Mouse (Mus musculus) liver, embryonic 16.5 days (tissue): Measurements from ENCODE around the gene Eif4e2. TPM values are rescaled to one million over a fixed set of nuclear protein-coding genes. Genes with fewer than 3 reads are reported as not detected.
A peak's percentile ranks its signal among the peaks of the same experiment; 100 is the strongest.

Experiments used
- ATAC-seq: fragments of 200-750 bp; cut with Nextera tagmentation; 2 replicates; pipeline ENCODE4 v1.8.0; 2017; ENCODE audit warnings: low read depth, mild to moderate bottlenecking, moderate number of reproducible peaks, moderate library complexity
- H3K27ac ChIP-seq: fragments of 300-500 bp; sonication (generic); 2 replicates; pipeline ENCODE4 v1.5.1; 2014; ENCODE audit warnings: mild to moderate bottlenecking, low read length
- H3K27me3 ChIP-seq: fragments of 300-500 bp; sonication (generic); 2 replicates; pipeline ENCODE4 v1.6.1; 2014; ENCODE audit warnings: low read depth, low read length, mixed read lengths; ENCODE audit not compliant: control insufficient read depth, insufficient read depth
- H3K36me3 ChIP-seq: fragments of 300-500 bp; sonication (generic); 2 replicates; pipeline ENCODE4 v1.6.1; 2014; ENCODE audit warnings: mild to moderate bottlenecking; ENCODE audit not compliant: control insufficient read depth, insufficient read depth
- H3K4me1 ChIP-seq: fragments of 300-500 bp; sonication (generic); 2 replicates; pipeline ENCODE4 v1.6.1; 2014; ENCODE audit warnings: low read depth, low read length, mixed read lengths; ENCODE audit not compliant: control insufficient read depth
- H3K4me2 ChIP-seq: fragments of 300-500 bp; sonication (generic); 2 replicates; pipeline ENCODE4 v1.6.1; 2014; ENCODE audit warnings: low read depth, low read length, mixed read lengths
- H3K4me3 ChIP-seq: fragments of 300-500 bp; sonication (generic); 2 replicates; pipeline ENCODE4 v1.5.1; 2014; ENCODE audit warnings: low read depth, mild to moderate bottlenecking, low read length
- H3K9ac ChIP-seq: fragments of 300-500 bp; sonication (generic); 2 replicates; pipeline ENCODE4 v1.6.1; 2014; ENCODE audit warnings: low read depth, low read length
- H3K9me3 ChIP-seq: fragments of 300-500 bp; sonication (generic); replicated peaks from 2 replicates; pipeline ENCODE4 v1.6.1; 2016; ENCODE audit warnings: low read length; ENCODE audit not compliant: control insufficient read depth
- WGBS: fragments of 180-500 bp; shearing (Covaris S2); extraction: QIAGEN DNeasy Blood & Tissue Kit; methylation state at CpG from one replicate; pipeline ENCODE4 v1.1.7; 2014; ENCODE audit not compliant: insufficient replicate concordance; 5-methylcytosine and 5-hydroxymethylcytosine counted together
- polyA plus RNA-seq: library from polyadenylated mRNA; unstranded; fragments of >200 nt; fragmentation: Nextera tagmentation; extraction: Ambion mirVana; gene quantifications from 2 replicates; pipeline ENCODE4 v1.2.1, GENCODE M21; 2015

Eif4e2 gene
- polyA plus RNA-seq, 1 experiment from 2014 or later, result 64.2 TPM

DNA sequence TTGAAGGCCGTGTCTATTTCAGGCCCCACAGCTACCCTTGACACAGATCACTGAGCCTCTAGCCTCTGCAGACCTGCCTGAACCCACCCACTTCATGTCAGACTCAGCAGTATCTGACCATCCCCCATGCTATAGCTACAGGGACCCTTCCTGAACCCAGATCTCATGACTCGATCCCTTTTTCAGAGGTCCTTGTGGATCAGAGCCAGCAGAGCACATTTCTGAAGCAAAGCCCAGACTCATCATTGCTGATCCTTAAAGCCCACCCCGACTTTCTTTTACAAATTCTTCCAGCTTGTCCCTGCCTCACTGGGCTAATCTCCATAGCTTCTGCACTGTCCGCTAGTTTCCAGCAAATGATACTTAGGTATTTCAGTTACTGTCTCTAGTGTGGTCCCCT is 60.4 kb downstream of the Eif4e2 start:
- H3K4me1 ChIP-seq, result no peaks in the 10 kb centered on the region

GRCm38 (mm10) chr1:87275151-87275550 is 61.4 kb downstream of the Eif4e2 start:
- Histone ChIP-seq H3K9me3 (no peaks in the 10 kb centered on the region), H3K9ac (no peak overlapping the region), H3K36me3 (no peaks in the 10 kb centered on the region), H3K4me2 (no peak overlapping the region), H3K27me3 (no peaks in the 10 kb centered on the region), H3K27ac (no peak overlapping the region), H3K4me3 (no peak overlapping the region), H3K4me1 (no peaks in the 10 kb centered on the region)
- WGBS, result 81% methylated on average over 12 of the region's 12 CpGs
- ATAC-seq, result no peak

More for the DNA sequence above, 60.4 kb downstream of the Eif4e2 start:
- Histone ChIP-seq H3K36me3 (no peaks in the 10 kb centered on the region), H3K4me2 (no peak overlapping the region), H3K27ac (no peak overlapping the region), H3K9ac (no peak overlapping the region), H3K27me3 (no peaks in the 10 kb centered on the region), H3K4me3 (no peak overlapping the region), H3K9me3 (no peaks in the 10 kb centered on the region)
- no peak for ATAC-seq
- WGBS, result 51% methylated on average over 4 of the region's 4 CpGs

DNA sequence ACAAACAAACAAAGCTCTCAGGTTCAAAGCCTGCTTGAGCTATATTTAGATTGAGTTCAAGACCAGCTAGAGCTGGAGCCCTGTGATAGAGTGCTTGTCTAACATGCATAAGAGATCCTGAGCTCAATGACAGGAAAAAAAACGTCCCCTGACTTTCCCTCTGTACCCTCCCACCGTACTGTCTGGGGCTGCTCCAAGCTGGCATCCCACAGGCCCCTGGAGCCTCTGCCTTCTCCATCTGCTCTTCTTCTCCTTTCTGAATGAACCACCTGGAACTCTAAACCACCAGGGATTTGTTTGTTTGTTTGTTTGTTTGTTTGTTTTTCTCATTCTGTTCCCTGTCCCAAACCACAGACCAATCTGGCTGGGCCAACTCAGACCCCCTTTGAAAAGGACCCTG is 62.3 kb downstream of the Eif4e2 start:
- Histone ChIP-seq H3K27me3 (no peaks in the 10 kb centered on the region), H3K4me3 (no peak overlapping the region), H3K4me2 (no peak overlapping the region), H3K27ac (no peak overlapping the region), H3K9ac (no peak overlapping the region), H3K9me3 (no peaks in the 10 kb centered on the region), H3K4me1 (no peaks in the 10 kb centered on the region), H3K36me3 (no peaks in the 10 kb centered on the region)
- 53% methylated on average over 2 of the region's 2 CpGs for WGBS
- ATAC-seq, result no peak

GRCm38 (mm10) chr1:87280281-87280680 is 66.6 kb downstream of the Eif4e2 start:
- Histone ChIP-seq H3K27ac (no peak overlapping the region), H3K9ac (no peak overlapping the region), H3K9me3 (no peaks in the 10 kb centered on the region), H3K27me3 (no peaks in the 10 kb centered on the region), H3K4me3 (no peak overlapping the region), H3K4me1 (no peaks in the 10 kb centered on the region), H3K36me3 (no peaks in the 10 kb centered on the region), H3K4me2 (no peak overlapping the region)
- 47% methylated on average over 5 of the region's 5 CpGs for WGBS
- ATAC-seq, result no peak

DNA sequence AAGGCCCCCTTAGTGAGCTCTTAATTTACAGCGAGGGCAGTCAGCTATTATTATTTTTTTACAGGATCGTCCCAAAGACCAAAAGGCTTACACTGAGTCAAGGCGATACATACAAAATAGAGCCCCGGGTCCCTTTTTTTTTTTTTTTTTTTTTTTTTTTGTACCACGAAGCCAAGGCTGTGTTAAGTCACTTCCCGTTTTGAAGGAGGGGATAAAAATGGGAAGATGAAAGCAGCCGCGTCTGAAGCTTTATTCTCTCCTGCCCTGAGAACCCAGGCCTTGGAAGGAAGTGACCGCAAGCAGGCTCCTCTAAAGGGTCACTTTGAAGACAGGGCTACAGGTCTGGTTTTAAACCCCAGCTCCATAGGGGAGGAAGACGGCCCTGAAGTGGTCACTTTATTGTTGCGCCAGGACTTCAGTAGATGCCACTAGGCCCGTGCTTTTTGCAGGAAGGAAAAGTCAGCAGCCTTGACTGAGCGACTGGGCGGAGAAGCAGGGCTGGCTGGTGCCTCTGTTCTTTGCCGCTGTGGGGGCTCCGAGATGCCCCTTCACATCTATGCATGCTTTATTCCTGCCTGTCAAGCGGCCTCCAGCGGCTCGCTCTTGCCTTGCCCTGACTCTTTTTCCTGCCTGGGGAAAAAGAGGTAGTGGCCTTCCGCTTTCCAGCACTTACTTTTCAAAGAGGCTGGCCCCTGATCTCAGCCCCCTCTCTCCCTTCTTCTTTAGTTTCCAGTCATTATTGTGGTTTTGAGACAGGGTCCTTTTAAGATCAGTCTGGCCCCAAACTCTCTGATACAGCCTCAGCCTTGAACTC is 68.1 kb downstream of the Eif4e2 start:
- no peak overlapping the region for H3K9ac ChIP-seq
- no peak for ATAC-seq
- no peaks in the 10 kb centered on the region for H3K36me3 ChIP-seq
- no peak overlapping the region for H3K27ac ChIP-seq
- peak overlapping the region; percentile 12; the same call in 1 of the 2 replicates for H3K4me2 ChIP-seq
- no peaks in the 10 kb centered on the region for H3K9me3 ChIP-seq
- no peaks in the 10 kb centered on the region for H3K4me1 ChIP-seq
- H3K27me3 ChIP-seq, result no peaks in the 10 kb centered on the region
- H3K4me3 ChIP-seq, result no peak overlapping the region
- WGBS, result 17% methylated on average over 20 of the region's 20 CpGs

DNA sequence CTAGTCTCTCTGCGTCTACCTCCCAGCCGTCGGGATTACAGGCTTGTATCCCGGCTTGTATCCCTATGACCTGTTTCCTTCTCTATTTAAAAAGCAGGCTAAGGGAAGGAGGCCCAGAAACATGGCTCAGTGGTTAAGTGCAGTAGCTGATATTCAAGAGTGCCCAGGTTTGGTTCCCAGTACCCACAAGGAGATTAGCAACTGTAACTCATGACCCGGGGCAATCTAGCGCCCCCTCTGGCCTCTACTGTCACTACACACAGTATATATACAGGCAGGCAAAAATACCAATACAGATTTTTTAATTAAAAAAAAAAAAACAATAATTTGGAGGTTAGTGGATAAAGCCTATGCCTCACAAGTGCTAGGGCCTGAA is 68.7 kb downstream of the Eif4e2 start:
- H3K36me3 ChIP-seq, result no peaks in the 10 kb centered on the region
- H3K27me3 ChIP-seq, result no peaks in the 10 kb centered on the region
- no peak overlapping the region for H3K4me2 ChIP-seq
- H3K27ac ChIP-seq, result no peak overlapping the region
- H3K9me3 ChIP-seq, result no peaks in the 10 kb centered on the region
- WGBS, result 62% methylated on average over 6 of the region's 6 CpGs
- H3K9ac ChIP-seq, result no peak overlapping the region
- no peak for ATAC-seq
- no peak overlapping the region for H3K4me3 ChIP-seq
- H3K4me1 ChIP-seq, result no peaks in the 10 kb centered on the region

GRCm38 (mm10) chr1:87283410-87283960 is 69.8 kb downstream of the Eif4e2 start:
- Histone ChIP-seq H3K9me3 (no peaks in the 10 kb centered on the region), H3K36me3 (no peaks in the 10 kb centered on the region), H3K4me3 (no peak overlapping the region), H3K27ac (no peak overlapping the region), H3K4me1 (no peaks in the 10 kb centered on the region), H3K4me2 (no peak overlapping the region), H3K9ac (no peak overlapping the region), H3K27me3 (no peaks in the 10 kb centered on the region)
- 59% methylated on average over 10 of the region's 10 CpGs for WGBS
- ATAC-seq, result no peak

DNA sequence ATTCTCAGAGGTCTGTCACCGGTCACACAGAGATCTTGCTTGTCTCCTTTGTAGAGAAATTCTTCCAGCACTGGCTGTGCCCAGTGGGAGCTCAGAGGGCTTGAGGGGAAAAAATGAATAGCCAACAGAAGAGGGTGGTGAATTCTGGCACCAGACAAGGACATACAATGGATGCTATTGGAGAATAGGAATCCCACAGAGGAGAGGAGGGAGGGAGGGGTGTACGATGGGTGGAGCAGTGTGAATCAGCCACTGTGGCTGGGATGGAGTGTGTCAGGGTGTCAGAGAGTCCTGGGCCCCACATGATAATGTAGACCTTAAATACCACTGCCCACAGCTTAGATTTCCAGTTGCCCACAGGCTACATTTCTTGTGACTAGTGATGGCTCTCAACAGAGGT is 73.4 kb downstream of the Eif4e2 start:
- Histone ChIP-seq H3K36me3 (no peaks in the 10 kb centered on the region), H3K9me3 (no peaks in the 10 kb centered on the region), H3K4me1 (no peaks in the 10 kb centered on the region), H3K27me3 (no peaks in the 10 kb centered on the region), H3K9ac (no peak overlapping the region), H3K4me2 (no peak overlapping the region), H3K27ac (no peak overlapping the region), H3K4me3 (no peak overlapping the region)
- no peak for ATAC-seq
- 61% methylated on average over 2 of the region's 2 CpGs for WGBS
